Mouse (Mus musculus): ENCODE results near the gene Eci1. TPM values are rescaled to one million over a fixed set of nuclear protein-coding genes. Genes with fewer than 3 reads are reported as not detected.
"Not testable (repeated sequence)": the region's sequence is repeated elsewhere in the genome, so short reads cannot be mapped to it uniquely, and the experiment has no call there.

The Eci1 gene
- total RNA-seq (2021): 228 and 261 TPM in 2 replicates
- long read RNA-seq, transcript Eci1-205 (7 exons, 1,137 nt): major isoform, 254 of 286 reads
- long read RNA-seq, partial matches to known transcripts: 21 of 286 reads
- long read RNA-seq, other reads (novel, unspliced or antisense): 10 of 286 reads

- peak; percentile 98 for DNase-seq
Observed at GRCm38 (mm10) chr17:24426471-24427169, at the start of gene Eci1. TSS of gene Eci1 (plus strand) at chr17:24426641.

- DNase-seq: no peak
Observed at GRCm38 (mm10) chr17:24378496-24378895, 47.9 kb upstream of the Eci1 start.

GRCm38 (mm10) chr17:24383789-24384188, 42.7 kb upstream of the Eci1 start:
- DNase-seq: no peak

GRCm38 (mm10) chr17:24388711-24389110, 37.7 kb upstream of the Eci1 start:
- no peak for DNase-seq

- peak; percentile 70 for DNase-seq
Observed at GRCm38 (mm10) chr17:24389865-24390264, 36.6 kb upstream of the Eci1 start.

GRCm38 (mm10) chr17:24391149-24391548, 35.3 kb upstream of the Eci1 start:
- DNase-seq: no peak

- DNase-seq: no peak
Observed at GRCm38 (mm10) chr17:24393527-24393926, 32.9 kb upstream of the Eci1 start.

GRCm38 (mm10) chr17:24394456-24394855, 32.0 kb upstream of the Eci1 start:
- peak; percentile 56 for DNase-seq

GRCm38 (mm10) chr17:24402371-24402770, 24.1 kb upstream of the Eci1 start:
- peak; percentile 73 for DNase-seq

GRCm38 (mm10) chr17:24407116-24407803, 19.2 kb upstream of the Eci1 start:
- DNase-seq: no peak

- DNase-seq: no peak
Observed at GRCm38 (mm10) chr17:24413557-24414211, 12.8 kb upstream of the Eci1 start.

GRCm38 (mm10) chr17:24414230-24414976, 12.0 kb upstream of the Eci1 start, which contains the start of gene Rnps1:
TSS of gene Rnps1 (plus strand) at chr17:24414565.
- DNase-seq: peak; percentile 94

- no peak for DNase-seq
Observed at GRCm38 (mm10) chr17:24415011-24415410, 11.4 kb upstream of the Eci1 start.

- DNase-seq: no peak
Observed at GRCm38 (mm10) chr17:24416051-24416652, 10.3 kb upstream of the Eci1 start.

GRCm38 (mm10) chr17:24423114-24423513, 3.3 kb upstream of the Eci1 start:
- no peak for DNase-seq

- DNase-seq: no peak
Observed at GRCm38 (mm10) chr17:24424489-24424888, 2.0 kb upstream of the Eci1 start.

- DNase-seq: not testable (repeated sequence)
Observed at GRCm38 (mm10) chr17:24425326-24425725, 1.1 kb upstream of the Eci1 start.

- DNase-seq: no peak
Observed at GRCm38 (mm10) chr17:24425905-24426304, 536 bp upstream of the Eci1 start.

- no peak for DNase-seq
Observed at GRCm38 (mm10) chr17:24427170-24427557, 723 bp downstream of the Eci1 start.

GRCm38 (mm10) chr17:24429201-24429983, 3.0 kb downstream of the Eci1 start:
- no peak for DNase-seq

- no peak for DNase-seq
Observed at GRCm38 (mm10) chr17:24437016-24437415, 10.6 kb downstream of the Eci1 start.

Measured in adrenal gland, postnatal 25 days (tissue).